Mouse (Mus musculus) stomach, postnatal 0 days (tissue): ENCODE measurements at regions not wholly inside any gene's neighbourhood (a gene's known extent, or its start where the extent isn't known, plus 50 kb on each side); places are given as distances from the start of the nearest gene placed in this dataset.

Experiments used
- ATAC-seq: fragments of 200-750 bp; cut with Nextera tagmentation; 2 replicates; pipeline ENCODE4 v1.8.0; 2017; ENCODE audit not compliant: low FRiP score, low TSS enrichment
- DNase-seq: peaks from one replicate; pipeline ENCODE4 v3.0.0-alpha.2; 2016; ENCODE audit warnings: low spot score
- H3K27ac ChIP-seq: fragments of 300-500 bp; sonication (generic); replicated peaks from 2 replicates; pipeline ENCODE4 v1.5.1; 2014; ENCODE audit warnings: mild to moderate bottlenecking, control low read depth
- H3K27me3 ChIP-seq: fragments of 300-500 bp; sonication (generic); 2 replicates; pipeline ENCODE4 v1.6.1; 2014; ENCODE audit warnings: low read length; ENCODE audit not compliant: control insufficient read depth, insufficient read depth
- H3K36me3 ChIP-seq: fragments of 300-500 bp; sonication (generic); 2 replicates; pipeline ENCODE4 v1.6.1; 2014; ENCODE audit warnings: low read length, mixed read lengths; ENCODE audit not compliant: control insufficient read depth, insufficient read depth
- H3K4me1 ChIP-seq: fragments of 300-500 bp; sonication (generic); replicated peaks from 2 replicates; pipeline ENCODE4 v1.6.1; 2014; ENCODE audit warnings: antibody characterized with exemption; ENCODE audit not compliant: control insufficient read depth, insufficient read depth
- H3K4me2 ChIP-seq: fragments of 300-500 bp; sonication (generic); replicated peaks from 2 replicates; pipeline ENCODE4 v1.6.1; 2014; ENCODE audit warnings: low read depth, mild to moderate bottlenecking, control low read depth, moderate library complexity
- H3K4me3 ChIP-seq: fragments of 300-500 bp; sonication (generic); 2 replicates; pipeline ENCODE4 v1.5.1; 2014; ENCODE audit warnings: low read depth, low read length, control low read depth
- H3K9ac ChIP-seq: fragments of 300-500 bp; sonication (generic); 2 replicates; pipeline ENCODE4 v1.6.1; 2014; ENCODE audit warnings: mild to moderate bottlenecking, low read length, control low read depth, mixed read lengths
- H3K9me3 ChIP-seq: fragments of 300-500 bp; sonication (generic); 2 replicates; pipeline ENCODE4 v1.6.1; 2016; ENCODE audit warnings: low read length; ENCODE audit not compliant: control insufficient read depth
- CTCF ChIP-seq: IDR thresholded peaks from 2 replicates; pipeline ENCODE4 v1.5.1; 2016; ENCODE audit warnings: antibody characterized with exemption, low read depth, mild to moderate bottlenecking, moderate library complexity
- EP300 ChIP-seq: optimal IDR thresholded peaks from 2 replicates; pipeline ENCODE3; 2016; ENCODE audit warnings: antibody characterized with exemption
- WGBS: fragments of 180-500 bp; shearing (Covaris S2); extraction: QIAGEN DNeasy Blood & Tissue Kit; methylation state at CpG from one replicate; pipeline ENCODE4 v1.1.7; 2014; 5-methylcytosine and 5-hydroxymethylcytosine counted together

DNA sequence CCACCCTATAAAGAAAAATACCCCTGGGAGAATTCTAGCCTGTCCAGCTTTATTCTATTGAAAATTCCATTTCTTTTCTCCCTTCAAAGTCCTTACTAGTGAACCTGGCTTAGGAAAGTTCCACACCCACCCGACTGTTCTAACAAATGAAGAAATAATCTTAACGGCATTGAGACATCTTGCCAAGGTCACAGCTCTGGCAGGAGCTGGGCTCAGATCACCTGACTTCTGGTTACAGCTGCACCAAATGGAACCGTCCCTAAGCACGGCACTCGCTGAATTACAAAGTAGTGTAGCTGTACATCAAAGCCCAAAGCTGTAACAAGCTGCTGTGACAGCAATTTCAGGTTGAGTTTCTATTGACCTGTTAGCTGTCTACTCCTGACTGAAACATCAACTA is 74.2 kb upstream of the Gm6657 start:
- no peak overlapping the region for H3K4me3 ChIP-seq
- H3K27ac ChIP-seq = no peak overlapping the region
- H3K9ac ChIP-seq = no peak overlapping the region
- whole genome bisulfite sequencing = 44% methylated on average over 5 of the region's 5 CpGs
- no peak for ATAC-seq
- H3K27me3 ChIP-seq = no peaks in the 10 kb centered on the region
- H3K36me3 ChIP-seq = no peaks in the 10 kb centered on the region
- no peaks in the 10 kb centered on the region for H3K9me3 ChIP-seq
- no peak for DNase-seq
- TF ChIP-seq EP300 (no peak), CTCF (no peak)
- no peaks in the 10 kb centered on the region for H3K4me1 ChIP-seq
- no peak overlapping the region for H3K4me2 ChIP-seq

GRCm38 (mm10) chr12:78129130-78129845 is 64.8 kb upstream of the Gm6657 start:
- Histone ChIP-seq H3K9ac (no peak overlapping the region), H3K9me3 (no peaks in the 10 kb centered on the region), H3K4me2 (no peak overlapping the region), H3K27me3 (no peaks in the 10 kb centered on the region), H3K4me1 (no peaks in the 10 kb centered on the region), H3K27ac (no peak overlapping the region), H3K4me3 (no peak overlapping the region), H3K36me3 (no peaks in the 10 kb centered on the region)
- no peak for ATAC-seq
- WGBS = 73% methylated on average over 5 of the region's 5 CpGs
- DNase-seq = no peak
- TF ChIP-seq CTCF (no peak), EP300 (no peak)

DNA sequence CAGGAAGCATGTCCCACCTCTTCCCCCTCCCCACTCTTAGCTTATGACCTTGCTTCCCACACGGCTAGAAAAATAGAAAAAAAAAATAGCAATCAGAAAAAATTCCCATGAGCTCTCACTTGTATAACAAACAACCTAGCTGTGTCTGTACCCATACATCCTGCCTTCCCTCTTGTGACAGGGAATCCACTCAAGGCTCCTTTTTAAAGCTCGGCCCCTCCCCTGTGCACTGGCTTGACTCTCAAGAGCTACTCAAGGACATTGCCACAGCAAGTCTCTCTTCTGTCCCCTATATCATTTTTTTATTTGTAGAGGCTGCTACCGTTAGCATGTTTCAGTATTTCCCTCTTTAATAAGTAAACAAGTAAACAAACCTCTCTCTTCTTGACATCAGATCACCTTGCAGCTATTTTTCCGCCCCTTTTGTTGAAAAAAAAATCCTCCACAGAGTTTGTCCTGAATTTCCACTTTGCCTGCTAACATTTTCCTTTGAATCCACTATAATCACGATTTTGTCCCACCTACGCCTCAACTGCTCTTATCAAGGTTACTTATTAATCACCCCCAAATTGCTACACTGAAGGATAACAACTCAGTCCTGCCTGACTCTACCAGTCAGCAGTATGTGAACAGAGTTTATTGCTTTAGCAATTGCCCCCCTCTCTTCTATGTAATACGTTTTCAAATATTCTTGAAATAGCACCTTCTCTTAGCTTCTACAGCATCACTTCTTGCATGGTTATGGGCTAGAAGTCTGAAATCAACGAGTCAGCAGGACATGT is 61.8 kb upstream of the Gm6657 start:
- Histone ChIP-seq H3K27me3 (no peaks in the 10 kb centered on the region), H3K4me3 (no peak overlapping the region), H3K4me2 (no peak overlapping the region), H3K27ac (no peak overlapping the region), H3K9me3 (no peaks in the 10 kb centered on the region), H3K9ac (no peak overlapping the region), H3K36me3 (no peaks in the 10 kb centered on the region), H3K4me1 (no peaks in the 10 kb centered on the region)
- TF ChIP-seq EP300 (no peak), CTCF (no peak)
- DNase-seq = no peak
- ATAC-seq = no peak
- 44% methylated on average over 8 of the region's 8 CpGs for WGBS

DNA sequence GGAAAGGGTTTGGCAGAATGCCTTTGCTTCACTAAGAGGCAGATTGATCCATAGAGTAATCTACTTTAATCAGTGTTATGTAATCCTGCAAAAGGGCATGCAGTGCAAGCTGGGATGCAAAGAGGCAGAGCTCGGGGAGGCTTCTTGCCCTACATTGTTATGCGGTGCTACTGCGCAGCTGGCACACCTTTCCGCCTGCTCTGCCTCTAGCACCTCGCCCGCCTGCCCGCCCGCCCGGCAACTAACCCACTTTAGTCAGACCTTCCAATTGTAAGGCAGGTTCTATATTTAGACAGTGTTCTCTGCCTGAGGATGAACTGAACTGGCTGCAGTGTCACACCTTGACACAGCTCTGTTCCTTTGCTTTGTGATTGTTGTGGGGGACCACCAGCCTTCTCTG is 60.7 kb upstream of the Gm6657 start:
- 66% methylated on average over 9 of the region's 9 CpGs for WGBS

DNA sequence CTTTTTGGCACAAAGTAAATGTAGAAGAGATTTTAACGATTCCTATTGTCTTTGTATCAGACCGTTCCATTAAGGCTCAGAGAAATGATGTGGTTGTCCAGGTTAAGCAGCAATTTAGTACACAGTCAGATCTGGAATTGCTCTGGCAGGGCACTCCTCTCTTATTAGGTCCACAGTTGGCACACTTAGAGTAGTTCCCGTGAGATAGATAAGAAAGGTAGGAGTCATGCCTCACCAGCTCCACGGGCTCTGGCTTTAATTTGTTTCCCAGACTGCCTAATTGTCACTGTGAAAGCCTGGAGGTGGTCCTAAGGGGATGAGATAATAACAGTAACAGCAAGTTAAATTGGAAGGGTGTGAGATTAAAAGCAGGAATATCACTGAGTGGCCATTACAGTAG is 60.1 kb upstream of the Gm6657 start:
- Histone ChIP-seq H3K27ac (no peak overlapping the region), H3K4me2 (no peak overlapping the region), H3K9ac (no peak overlapping the region), H3K4me1 (no peaks in the 10 kb centered on the region), H3K36me3 (no peaks in the 10 kb centered on the region), H3K27me3 (no peaks in the 10 kb centered on the region), H3K9me3 (no peaks in the 10 kb centered on the region), H3K4me3 (no peak overlapping the region)
- ATAC-seq = no peak
- no peak for DNase-seq
- 61% methylated on average over 4 of the region's 4 CpGs for WGBS
- TF ChIP-seq EP300 (no peak), CTCF (no peak)

More for the DNA sequence above, 60.7 kb upstream of the Gm6657 start:
- Histone ChIP-seq H3K9me3 (no peaks in the 10 kb centered on the region), H3K4me2 (no peak overlapping the region), H3K27ac (no peak overlapping the region), H3K9ac (no peak overlapping the region), H3K36me3 (no peaks in the 10 kb centered on the region), H3K27me3 (no peaks in the 10 kb centered on the region), H3K4me1 (no peaks in the 10 kb centered on the region), H3K4me3 (no peak overlapping the region)
- DNase-seq (no peak), ATAC-seq (no peak)
- TF ChIP-seq CTCF = no peak

GRCm38 (mm10) chr12:78137196-78137595 is 56.8 kb upstream of the Gm6657 start:
- TF ChIP-seq CTCF (no peak), EP300 (no peak)
- WGBS = 78% methylated on average over 3 of the region's 3 CpGs

More at GRCm38 (mm10) chr12:78137196-78137595, 56.8 kb upstream of the Gm6657 start:
- no peak overlapping the region for H3K9ac ChIP-seq
- no peaks in the 10 kb centered on the region for H3K4me1 ChIP-seq
- no peak for DNase-seq
- no peaks in the 10 kb centered on the region for H3K27me3 ChIP-seq
- no peak overlapping the region for H3K27ac ChIP-seq
- no peak overlapping the region for H3K4me2 ChIP-seq
- no peak for ATAC-seq
- H3K9me3 ChIP-seq = no peaks in the 10 kb centered on the region
- no peak overlapping the region for H3K4me3 ChIP-seq
- H3K36me3 ChIP-seq = no peaks in the 10 kb centered on the region
